Mouse (Mus musculus) liver, embryonic 15.5 days (tissue): ENCODE measurements around the gene Cplx1. TPM values are rescaled to one million over a fixed set of nuclear protein-coding genes. Genes with fewer than 3 reads are reported as not detected.

Source experiments
- ATAC-seq: fragments of 200-750 bp; cut with Nextera tagmentation; 2 replicates; pipeline ENCODE4 v1.8.0; 2017; ENCODE audit warnings: moderate number of reproducible peaks, mild to moderate bottlenecking, moderate library complexity; ENCODE audit not compliant: insufficient read depth
- H3K27ac ChIP-seq: fragments of 300-500 bp; sonication (generic); replicated peaks from 2 replicates; pipeline ENCODE4 v1.5.1; 2015; ENCODE audit warnings: mild to moderate bottlenecking, inconsistent platforms
- H3K27me3 ChIP-seq: fragments of 300-500 bp; sonication (generic); 2 replicates; pipeline ENCODE4 v1.6.1; 2015; ENCODE audit warnings: mild to moderate bottlenecking, inconsistent platforms
- H3K36me3 ChIP-seq: fragments of 300-500 bp; sonication (generic); replicated peaks from 2 replicates; pipeline ENCODE4 v1.6.1; 2015; ENCODE audit warnings: moderate library complexity, mild to moderate bottlenecking, inconsistent platforms
- H3K4me1 ChIP-seq: fragments of 300-500 bp; sonication (generic); replicated peaks from 2 replicates; pipeline ENCODE4 v1.6.1; 2015; ENCODE audit warnings: inconsistent platforms
- H3K4me2 ChIP-seq: fragments of 300-500 bp; sonication (generic); 2 replicates; pipeline ENCODE4 v1.6.1; 2015; ENCODE audit warnings: moderate library complexity, mild to moderate bottlenecking, inconsistent platforms
- H3K4me3 ChIP-seq: fragments of 300-500 bp; sonication (generic); replicated peaks from 2 replicates; pipeline ENCODE4 v1.5.1; 2015; ENCODE audit warnings: mild to moderate bottlenecking, inconsistent platforms
- H3K9ac ChIP-seq: fragments of 300-500 bp; sonication (generic); 2 replicates; pipeline ENCODE4 v1.6.1; 2015; ENCODE audit warnings: moderate library complexity, mild to moderate bottlenecking, inconsistent platforms
- H3K9me3 ChIP-seq: fragments of 300-500 bp; sonication (generic); replicated peaks from 2 replicates; pipeline ENCODE4 v1.6.1; 2016; ENCODE audit warnings: inconsistent platforms
- WGBS: fragments of 180-500 bp; shearing (Covaris S2); methylation state at CpG from one replicate; pipeline ENCODE4 v1.1.7; 2015; ENCODE audit warnings: mixed read lengths; ENCODE audit not compliant: insufficient replicate concordance; 5-methylcytosine and 5-hydroxymethylcytosine counted together
- polyA plus RNA-seq: library from polyadenylated mRNA; unstranded; fragments of >200 nt; fragmentation: Nextera tagmentation; extraction: Ambion mirVana; gene quantifications from 2 replicates; pipeline ENCODE4 v1.2.1, GENCODE M21; 2015

Cplx1 gene
- polyA plus RNA-seq, 1 experiment from 2014 or later: 0.08 TPM

DNA sequence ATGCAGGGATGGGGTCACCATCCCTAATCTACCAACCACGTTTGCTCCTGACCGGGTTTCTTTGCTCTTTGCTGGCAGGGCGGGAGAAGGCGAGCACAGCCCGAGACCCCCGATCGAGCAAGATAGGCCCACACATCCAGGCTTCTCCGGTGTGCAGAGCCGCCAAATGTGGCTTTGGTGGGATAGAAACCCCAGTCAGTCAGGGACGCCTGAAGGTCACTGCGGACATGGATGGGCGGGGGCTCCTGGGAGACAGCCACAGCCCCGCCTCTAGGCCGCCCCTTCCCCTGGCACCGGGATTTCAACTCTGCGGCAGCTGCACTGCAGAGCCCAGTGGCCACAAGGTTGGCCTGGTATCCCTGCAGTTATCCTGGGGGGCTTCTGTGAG is 377 bp upstream of the Cplx1 start:
- Histone ChIP-seq H3K4me1 (no peaks in the 10 kb centered on the region; the same call in 1 of the 2 replicates), H3K27me3 (peaks cover 80% of the 10 kb centered on the region), H3K9me3 (no peaks in the 10 kb centered on the region), H3K4me3 (no peak overlapping the region), H3K27ac (no peak overlapping the region), H3K9ac (no peak overlapping the region), H3K4me2 (0 out of 2 replicates have a peak overlapping the region, but pooled peaks have one; percentile 25), H3K36me3 (no peaks in the 10 kb centered on the region)
- ATAC-seq: no peak
- 4% methylated on average over 16 of the region's 16 CpGs for WGBS

DNA sequence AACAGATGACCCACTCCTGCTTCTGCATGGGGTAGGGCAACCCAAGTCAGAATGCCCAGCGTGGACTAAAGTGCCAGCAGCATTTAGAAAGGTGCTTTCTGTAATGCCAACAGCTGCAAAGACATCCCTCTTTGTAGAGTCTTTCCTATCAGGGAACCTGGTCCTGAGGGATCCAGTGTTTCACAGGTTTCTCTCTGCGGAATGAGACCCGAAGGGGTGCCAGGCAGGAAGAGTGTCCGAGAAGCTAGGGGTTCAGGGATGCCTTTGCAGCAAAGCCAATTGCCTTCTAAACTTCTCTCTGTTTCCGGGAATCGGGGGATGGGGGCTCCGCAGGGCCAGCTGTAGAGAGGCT is 711 bp downstream of the Cplx1 start:
- no peak overlapping the region for H3K9ac ChIP-seq
- H3K36me3 ChIP-seq: no peaks in the 10 kb centered on the region
- ATAC-seq: no peak
- no peaks in the 10 kb centered on the region; the same call in 1 of the 2 replicates for H3K4me1 ChIP-seq
- H3K4me2 ChIP-seq: no peak overlapping the region
- no peak overlapping the region for H3K27ac ChIP-seq
- no peaks in the 10 kb centered on the region for H3K9me3 ChIP-seq
- H3K27me3 ChIP-seq: peaks cover 71% of the 10 kb centered on the region
- no peak overlapping the region for H3K4me3 ChIP-seq
- 9% methylated on average over 7 of the region's 7 CpGs for whole genome bisulfite sequencing

DNA sequence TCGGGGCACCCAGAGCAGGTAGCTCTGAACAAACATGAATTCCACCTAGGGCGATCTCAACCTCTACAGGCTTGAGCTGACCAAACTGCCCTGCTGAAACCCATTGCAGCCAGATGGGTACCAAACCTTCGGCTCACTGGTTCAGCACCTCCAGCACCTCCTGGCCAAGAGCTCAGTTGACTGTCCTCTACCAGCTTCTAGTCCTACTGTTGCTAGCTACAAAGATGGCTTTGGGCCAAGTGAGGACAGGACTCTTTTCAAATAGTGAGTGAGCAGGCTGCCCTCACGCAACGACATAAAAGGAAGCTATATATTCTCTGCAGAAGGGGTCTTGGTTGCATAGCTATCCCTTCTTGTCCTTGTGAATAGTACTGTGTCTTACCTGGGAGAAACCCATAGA is 2.2 kb downstream of the Cplx1 start:
- no peak overlapping the region for H3K4me3 ChIP-seq
- no peaks in the 10 kb centered on the region for H3K9me3 ChIP-seq
- H3K4me1 ChIP-seq: no peaks in the 10 kb centered on the region; the same call in 1 of the 2 replicates
- H3K9ac ChIP-seq: no peak overlapping the region
- H3K27ac ChIP-seq: no peak overlapping the region
- H3K4me2 ChIP-seq: no peak overlapping the region
- no peak for ATAC-seq
- no peaks in the 10 kb centered on the region for H3K36me3 ChIP-seq
- peaks cover 62% of the 10 kb centered on the region for H3K27me3 ChIP-seq
- 68% methylated on average over 5 of the region's 5 CpGs for WGBS

DNA sequence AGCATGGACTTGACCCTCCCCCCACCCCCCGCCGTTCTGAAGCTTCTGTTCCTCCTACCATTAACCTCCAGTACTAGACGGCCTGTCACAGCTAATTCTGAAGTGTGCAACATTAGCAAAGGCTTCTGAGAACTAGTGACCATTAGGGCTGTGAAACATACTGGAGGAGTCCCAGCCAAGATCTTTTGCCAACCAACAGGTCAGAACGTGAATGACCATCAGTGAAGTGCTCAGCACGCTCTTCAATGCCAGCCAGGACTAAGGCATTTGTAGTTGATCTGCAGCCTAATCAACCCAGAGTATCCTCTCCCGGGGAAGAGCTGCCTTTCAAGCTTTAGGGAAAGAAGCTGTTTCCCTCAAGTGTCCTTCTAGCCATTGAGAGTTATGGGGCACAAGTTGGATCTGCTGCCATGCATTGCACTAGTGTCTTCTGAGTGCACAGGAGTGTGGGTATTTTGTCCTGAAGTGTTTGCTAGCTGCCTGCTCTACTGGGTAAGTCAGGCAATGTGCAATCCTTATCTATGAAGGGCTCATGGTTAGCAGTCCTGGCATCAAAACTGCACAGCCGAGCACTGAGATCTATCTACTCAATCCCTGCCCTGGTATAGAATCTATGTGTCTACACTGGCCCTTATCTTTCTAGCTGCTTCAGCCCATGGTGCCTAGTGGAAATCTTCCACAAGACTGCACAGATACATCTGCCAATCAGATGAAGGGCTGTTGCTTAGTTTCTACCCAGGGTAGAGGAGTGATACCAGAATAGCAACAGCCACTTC is 6.1 kb downstream of the Cplx1 start:
- no peak overlapping the region for H3K4me2 ChIP-seq
- no peaks in the 10 kb centered on the region for H3K9me3 ChIP-seq
- no peak overlapping the region for H3K9ac ChIP-seq
- H3K4me1 ChIP-seq: no peaks in the 10 kb centered on the region
- no peak overlapping the region for H3K4me3 ChIP-seq
- peaks cover 23% of the 10 kb centered on the region for H3K27me3 ChIP-seq
- no peak overlapping the region for H3K27ac ChIP-seq
- WGBS: 44% methylated on average over 7 of the region's 7 CpGs
- no peak for ATAC-seq
- H3K36me3 ChIP-seq: no peaks in the 10 kb centered on the region

DNA sequence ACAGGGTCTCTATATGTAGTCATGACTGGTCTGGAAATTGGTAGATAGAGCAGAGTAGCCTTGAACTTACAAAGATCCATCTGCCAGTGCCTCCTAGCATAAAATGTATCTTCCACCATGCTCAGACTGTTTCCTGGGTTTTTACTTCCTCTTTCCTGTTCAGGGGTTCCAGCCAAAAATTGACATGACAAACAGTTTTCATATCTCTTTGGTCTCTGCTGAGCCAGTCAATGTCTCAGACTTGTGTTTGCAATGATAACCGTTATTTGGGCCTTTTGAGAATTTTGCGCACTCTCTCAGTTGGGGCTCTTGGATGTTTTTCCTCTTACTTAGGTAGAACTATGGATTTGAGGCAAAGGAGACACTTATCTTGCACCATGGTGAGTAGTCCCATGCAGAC is 15.6 kb downstream of the Cplx1 start:
- Histone ChIP-seq H3K4me3 (no peak overlapping the region), H3K9ac (no peak overlapping the region), H3K9me3 (no peaks in the 10 kb centered on the region), H3K4me2 (no peak overlapping the region), H3K36me3 (no peaks in the 10 kb centered on the region), H3K4me1 (no peaks in the 10 kb centered on the region), H3K27ac (no peak overlapping the region), H3K27me3 (no peaks in the 10 kb centered on the region)
- no peak for ATAC-seq
- WGBS: 76% methylated on average over 2 of the region's 2 CpGs

DNA sequence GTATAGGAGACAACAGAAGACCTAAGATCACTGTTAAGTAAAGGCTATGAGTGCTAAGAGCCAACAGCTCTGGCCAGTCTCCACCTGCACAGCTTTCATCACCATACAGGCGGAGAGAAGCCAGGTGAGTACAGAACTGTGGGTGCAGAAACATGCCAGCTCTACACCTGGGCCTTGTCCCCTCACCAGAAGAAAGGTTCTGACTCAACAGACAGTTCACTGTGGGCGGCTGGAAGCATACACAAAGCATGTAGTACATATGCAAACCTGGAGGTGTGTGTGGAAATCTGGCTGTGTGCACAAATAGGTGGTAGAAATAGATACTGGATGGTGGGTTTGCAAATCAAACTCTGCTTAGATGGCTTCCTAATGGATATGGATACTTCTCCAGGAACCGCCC is 27.2 kb downstream of the Cplx1 start:
- H3K27ac ChIP-seq: no peak overlapping the region
- WGBS: 49% methylated on average over 3 of the region's 3 CpGs
- no peaks in the 10 kb centered on the region for H3K4me1 ChIP-seq
- no peak overlapping the region for H3K4me3 ChIP-seq
- H3K27me3 ChIP-seq: 0 out of 2 replicates have a peak, but pooled peaks cover 4% of the 10 kb centered on the region
- H3K4me2 ChIP-seq: no peak overlapping the region
- no peaks in the 10 kb centered on the region for H3K36me3 ChIP-seq
- ATAC-seq: no peak
- no peaks in the 10 kb centered on the region for H3K9me3 ChIP-seq
- no peak overlapping the region for H3K9ac ChIP-seq

DNA sequence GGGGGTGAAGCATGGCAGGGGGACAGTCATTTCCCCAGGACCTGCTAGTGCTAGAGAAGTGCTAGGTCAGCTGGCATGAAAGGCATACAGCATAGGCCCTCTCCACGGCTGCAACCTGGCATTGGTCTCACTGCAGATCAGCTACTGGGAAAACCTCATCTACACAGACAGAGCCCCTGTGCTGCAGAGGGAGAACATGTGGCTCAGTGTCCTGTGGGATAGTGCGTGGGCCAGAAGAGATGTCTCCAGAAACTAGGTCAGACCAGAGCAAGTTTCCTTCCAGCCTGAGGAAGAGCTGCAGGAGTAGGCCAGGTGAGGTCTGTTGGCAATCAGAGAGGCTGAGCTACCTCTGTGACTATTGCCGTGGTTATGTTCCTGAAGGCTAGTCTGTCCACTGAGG is 27.9 kb downstream of the Cplx1 start:
- no peak for ATAC-seq
- whole genome bisulfite sequencing: 66% methylated on average over 3 of the region's 3 CpGs
- Histone ChIP-seq H3K4me2 (no peak overlapping the region), H3K9ac (no peak overlapping the region), H3K4me1 (no peaks in the 10 kb centered on the region), H3K27ac (no peak overlapping the region), H3K27me3 (0 out of 2 replicates have a peak, but pooled peaks cover 4% of the 10 kb centered on the region), H3K9me3 (no peaks in the 10 kb centered on the region), H3K4me3 (no peak overlapping the region), H3K36me3 (no peaks in the 10 kb centered on the region)

DNA sequence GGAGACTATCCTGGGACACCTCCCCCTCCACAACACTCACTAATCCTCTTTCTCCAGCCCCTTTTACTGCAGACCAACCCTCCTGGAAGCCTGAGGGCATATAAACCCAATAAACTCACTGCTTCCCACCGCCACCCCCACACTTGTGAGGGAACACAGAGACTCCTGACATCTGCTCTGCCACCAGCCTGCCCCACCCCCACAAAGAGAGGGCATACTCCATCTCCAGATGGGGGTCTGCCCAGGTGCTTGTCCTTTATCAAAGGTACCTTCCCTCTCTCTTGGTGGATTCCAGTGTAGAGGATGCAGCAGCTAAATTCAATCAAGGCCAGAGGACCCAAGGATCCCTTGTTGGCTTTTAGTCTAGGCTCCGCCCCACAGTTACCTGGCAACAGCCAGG is 28.8 kb downstream of the Cplx1 start:
- no peaks in the 10 kb centered on the region for H3K4me1 ChIP-seq
- ATAC-seq: no peak
- H3K27me3 ChIP-seq: 0 out of 2 replicates have a peak, but pooled peaks cover 4% of the 10 kb centered on the region
- H3K9ac ChIP-seq: no peak overlapping the region
- no peaks in the 10 kb centered on the region for H3K9me3 ChIP-seq
- no peak overlapping the region for H3K4me3 ChIP-seq
- 42% methylated on average over 2 of the region's 2 CpGs for WGBS
- H3K27ac ChIP-seq: no peak overlapping the region
- no peak overlapping the region for H3K4me2 ChIP-seq
- H3K36me3 ChIP-seq: no peaks in the 10 kb centered on the region

DNA sequence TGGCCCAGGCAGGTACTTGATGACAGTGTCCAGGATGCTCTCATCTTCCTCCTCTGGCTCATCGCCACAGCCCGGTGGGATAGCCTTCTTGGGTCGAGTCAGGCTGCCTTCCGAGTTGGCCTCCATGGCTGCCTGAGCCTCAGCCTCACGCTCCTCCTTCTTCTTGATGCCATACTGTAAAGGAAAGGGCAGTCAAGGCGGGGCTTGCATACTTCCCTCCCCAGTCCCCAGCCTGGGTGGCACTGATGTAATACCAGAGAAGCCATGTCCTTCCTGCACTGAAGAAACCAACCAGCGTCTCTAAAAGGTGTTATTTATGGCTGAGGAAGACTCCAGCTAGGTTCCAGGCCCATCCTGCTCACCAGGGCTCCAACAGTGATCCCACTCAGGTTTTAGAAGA is 29.7 kb downstream of the Cplx1 start:
- Histone ChIP-seq H3K36me3 (no peaks in the 10 kb centered on the region), H3K27ac (no peak overlapping the region), H3K27me3 (0 out of 2 replicates have a peak, but pooled peaks cover 4% of the 10 kb centered on the region), H3K4me3 (no peak overlapping the region), H3K4me1 (no peaks in the 10 kb centered on the region), H3K9ac (no peak overlapping the region), H3K9me3 (no peaks in the 10 kb centered on the region), H3K4me2 (no peak overlapping the region)
- no peak for ATAC-seq
- WGBS: 62% methylated on average over 7 of the region's 7 CpGs

DNA sequence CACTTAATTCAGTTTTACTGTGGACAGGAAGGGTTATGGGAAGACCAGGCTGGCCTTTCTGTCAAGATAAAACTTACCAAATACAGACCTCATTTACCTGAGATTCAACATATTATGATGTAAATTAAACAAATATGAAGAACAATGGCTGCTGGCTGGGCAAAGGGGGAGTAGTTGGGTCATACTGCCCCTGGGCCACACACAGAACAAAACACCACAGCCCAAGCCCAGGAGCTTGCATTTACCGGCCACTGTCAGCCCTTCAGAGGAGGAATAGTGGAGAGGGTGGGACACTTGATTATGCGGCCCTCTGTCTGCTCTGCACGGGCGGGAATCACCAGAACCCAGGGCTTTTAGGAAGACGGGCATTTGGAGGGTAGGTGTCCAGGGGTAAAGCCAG is 30.9 kb downstream of the Cplx1 start:
- Histone ChIP-seq H3K4me3 (no peak overlapping the region), H3K9me3 (no peaks in the 10 kb centered on the region), H3K36me3 (no peaks in the 10 kb centered on the region), H3K27me3 (no peaks in the 10 kb centered on the region), H3K9ac (no peak overlapping the region), H3K4me2 (no peak overlapping the region), H3K27ac (no peak overlapping the region), H3K4me1 (peaks cover 7% of the 10 kb centered on the region)
- 64% methylated on average over 5 of the region's 5 CpGs for WGBS
- no peak for ATAC-seq

DNA sequence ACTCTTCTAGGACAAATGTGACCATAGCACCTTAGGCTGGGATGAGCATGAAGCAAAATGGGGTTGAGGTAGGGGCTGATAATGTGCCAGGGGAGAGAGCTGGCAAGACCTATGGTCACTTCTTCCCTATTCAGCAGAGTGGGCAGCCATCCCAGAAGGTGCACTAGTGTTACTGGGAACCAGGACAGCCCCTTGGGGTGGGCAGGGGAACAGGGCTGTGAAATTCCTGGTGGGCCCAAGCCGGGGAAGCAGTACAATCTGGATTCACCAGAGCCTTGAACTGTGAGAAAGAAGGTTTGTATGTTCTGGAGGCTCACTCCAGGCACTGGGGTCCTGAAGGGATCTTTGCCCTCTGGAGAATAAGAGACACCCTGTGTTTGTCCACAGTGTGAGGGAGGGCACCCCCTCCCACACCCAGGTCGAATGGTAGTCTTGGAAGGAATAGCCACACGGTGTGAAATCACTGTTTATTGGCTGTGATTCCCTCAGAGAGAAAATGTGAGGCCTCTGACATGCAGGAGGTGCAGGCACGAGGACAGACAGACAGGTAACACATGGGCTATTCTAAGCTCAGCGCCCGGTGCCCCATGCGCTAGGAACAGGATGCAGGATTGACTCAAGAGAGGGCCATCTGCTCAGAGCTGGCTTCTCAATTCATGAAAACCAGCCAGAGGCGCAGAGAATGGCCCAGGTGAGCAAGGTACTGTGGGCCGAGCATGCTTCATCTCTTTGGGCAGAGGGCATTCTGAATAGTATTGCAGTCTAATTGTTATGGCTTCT is 31.5 kb downstream of the Cplx1 start:
- Histone ChIP-seq H3K27ac (no peak overlapping the region), H3K27me3 (no peaks in the 10 kb centered on the region), H3K9me3 (no peaks in the 10 kb centered on the region), H3K4me1 (peaks cover 7% of the 10 kb centered on the region), H3K9ac (no peak overlapping the region), H3K4me2 (no peak overlapping the region), H3K4me3 (no peak overlapping the region), H3K36me3 (no peaks in the 10 kb centered on the region)
- 64% methylated on average over 9 of the region's 9 CpGs for WGBS
- ATAC-seq: no peak
